Mouse (Mus musculus) embryonic fibroblast, embryonic 13.5 days (primary cell): ENCODE results near the gene Sptbn2. TPM values are rescaled to one million over a fixed set of nuclear protein-coding genes. Genes with fewer than 3 reads are reported as not detected.

Source experiments
- H3K27ac ChIP-seq: 2 replicates; pipeline ENCODE4 v1.5.1; 2012; ENCODE audit warnings: low read length, control low read depth, inconsistent platforms; ENCODE audit not compliant: insufficient read depth
- H3K4me1 ChIP-seq: 2 replicates; pipeline ENCODE4 v1.6.1; 2011; ENCODE audit warnings: low read length; ENCODE audit not compliant: control insufficient read depth, insufficient read depth
- H3K4me3 ChIP-seq: 2 replicates; pipeline ENCODE4 v1.5.1; 2011; ENCODE audit warnings: mild to moderate bottlenecking, control low read depth, low read length; ENCODE audit not compliant: insufficient read depth
- CTCF ChIP-seq: IDR thresholded peaks from 2 replicates; pipeline ENCODE4 v1.5.1; 2011; ENCODE audit warnings: mild to moderate bottlenecking, control low read depth, low read length, moderate library complexity, borderline replicate concordance; ENCODE audit not compliant: insufficient read depth
- POLR2A ChIP-seq: IDR thresholded peaks from 2 replicates; pipeline ENCODE4 v1.6.1; 2011; ENCODE audit warnings: low read depth, mild to moderate bottlenecking, control low read depth, low read length, moderate library complexity
- polyA plus RNA-seq: library from polyadenylated mRNA; stranded (reverse); fragments of >200 nt; gene quantifications from 2 replicates; pipeline ENCODE4 v1.2.4, GENCODE M21; 2011; ENCODE audit warnings: low read depth; ENCODE audit not compliant: missing spikeins, insufficient read length

The Sptbn2 gene
- polyA plus RNA-seq, result not detected in 2 replicates

DNA sequence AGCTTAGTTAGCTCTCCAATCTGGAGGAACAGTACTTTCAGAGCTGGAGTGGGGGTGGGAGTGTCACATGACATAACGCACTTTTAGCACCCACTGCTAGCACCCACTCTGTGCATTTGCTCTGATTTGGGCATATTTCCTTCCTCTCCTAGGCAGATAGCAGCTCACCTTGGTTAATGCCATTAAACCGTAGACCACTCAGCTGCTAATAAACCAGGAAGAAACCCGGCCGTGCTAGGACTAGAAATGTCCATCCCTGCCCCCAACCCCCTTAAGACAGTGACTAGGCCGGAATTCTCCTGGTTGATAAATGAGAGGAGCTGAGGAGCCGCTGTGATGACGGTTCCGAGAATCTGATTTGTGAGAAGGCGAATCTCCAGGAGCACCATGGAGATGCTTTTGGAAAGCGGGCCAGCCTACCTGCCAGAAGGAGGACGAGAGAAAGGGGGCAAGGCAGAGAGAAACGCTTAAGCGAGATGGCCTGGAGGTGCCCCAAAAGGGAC lies at the start of gene Sptbn2:
Gene Sptbn2, plus strand, starts transcription at position 70 of the 503 bp plus-strand sequence.
- Histone ChIP-seq H3K27ac (no peak within 1 kb of the TSS), H3K4me1 (no peaks in the 10 kb centered on the region), H3K4me3 (peak within 1 kb of the TSS; percentile 12; the same call in 1 of the 2 replicates)
- TF ChIP-seq POLR2A, result no peak
- no peak for TF ChIP-seq CTCF

- Histone ChIP-seq H3K27ac (no peak overlapping the region), H3K4me1 (no peaks in the 10 kb centered on the region; the same call in 1 of the 2 replicates), H3K4me3 (no peak overlapping the region)
- TF ChIP-seq CTCF, result no peak
- no peak for TF ChIP-seq POLR2A
Observed at GRCm38 (mm10) chr19:4666815-4667214, 44.2 kb upstream of the Sptbn2 start.

DNA sequence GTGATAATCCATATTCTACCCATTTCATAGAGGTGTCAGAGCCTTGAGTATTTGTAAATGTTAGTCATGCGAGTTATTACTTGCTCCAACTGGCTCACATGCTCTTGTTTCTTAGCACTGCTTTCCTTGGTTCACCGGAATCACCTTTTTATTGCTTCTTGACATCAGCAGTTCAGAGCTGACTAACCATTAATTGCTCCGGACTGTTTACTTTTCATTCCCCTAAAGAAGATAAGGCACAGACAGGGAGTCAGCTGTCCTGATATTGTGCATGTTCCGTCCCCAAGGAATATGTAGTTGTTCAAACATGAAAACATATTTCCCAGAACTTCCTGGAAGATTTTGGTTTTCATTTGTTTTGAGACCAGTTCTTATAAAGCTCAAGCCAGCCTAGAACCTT lies 40.2 kb upstream of the Sptbn2 start:
- Histone ChIP-seq H3K4me3 (no peak overlapping the region), H3K27ac (no peak overlapping the region), H3K4me1 (no peaks in the 10 kb centered on the region)
- no peak for TF ChIP-seq CTCF
- no peak for TF ChIP-seq POLR2A

DNA sequence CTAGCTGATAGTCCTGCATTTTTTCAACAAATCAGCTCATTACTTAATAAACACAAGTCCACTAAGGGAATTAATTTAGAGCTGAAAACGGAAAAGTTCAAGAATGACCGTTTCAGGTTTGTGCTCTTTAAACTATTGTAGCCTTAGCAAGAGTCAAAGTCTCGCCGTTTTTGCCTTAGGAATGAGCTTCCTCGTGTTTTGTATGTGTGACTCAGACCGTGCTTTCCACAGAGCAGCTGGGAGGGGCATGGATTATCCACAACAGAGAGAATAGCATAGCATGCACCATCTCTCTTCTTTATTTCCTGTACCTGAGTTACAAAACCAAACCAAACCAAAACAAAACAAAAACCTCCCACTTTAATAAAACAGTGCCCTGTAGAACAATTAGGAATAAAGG lies 38.6 kb upstream of the Sptbn2 start:
- no peaks in the 10 kb centered on the region for H3K4me1 ChIP-seq
- H3K27ac ChIP-seq, result no peak overlapping the region
- H3K4me3 ChIP-seq, result no peak overlapping the region
- TF ChIP-seq POLR2A (no peak), CTCF (no peak)

GRCm38 (mm10) chr19:4694346-4694745 lies 16.6 kb upstream of the Sptbn2 start:
- no peak for TF ChIP-seq CTCF
- TF ChIP-seq POLR2A, result no peak
- Histone ChIP-seq H3K4me1 (no peaks in the 10 kb centered on the region), H3K4me3 (no peak overlapping the region), H3K27ac (no peak overlapping the region)

DNA sequence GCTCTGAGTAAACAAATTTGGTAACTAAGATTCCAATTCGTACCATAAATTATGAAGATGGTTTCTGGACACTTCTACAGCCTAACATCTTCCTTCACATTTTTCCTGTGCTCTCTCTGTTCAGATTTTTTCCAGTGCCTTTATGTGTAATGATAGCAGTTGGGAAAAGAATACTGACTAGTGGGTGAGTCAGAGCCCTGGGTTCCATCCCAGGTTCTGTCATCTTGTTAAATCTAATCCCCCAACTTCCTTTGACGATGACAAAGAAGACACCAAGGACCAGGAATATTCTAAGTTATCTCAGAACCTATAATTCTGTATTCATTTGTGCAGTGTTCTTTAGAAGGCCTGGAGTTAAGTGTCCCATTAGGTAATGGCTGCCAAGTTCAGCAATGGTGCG lies 13.8 kb upstream of the Sptbn2 start:
- H3K4me3 ChIP-seq, result no peak overlapping the region
- no peak for TF ChIP-seq CTCF
- no peak for TF ChIP-seq POLR2A

GRCm38 (mm10) chr19:4697721-4698120 lies 13.2 kb upstream of the Sptbn2 start:
- Histone ChIP-seq H3K4me1 (no peaks in the 10 kb centered on the region), H3K4me3 (no peak overlapping the region)
- TF ChIP-seq CTCF (no peak), POLR2A (no peak)

More for the DNA sequence above, 13.8 kb upstream of the Sptbn2 start:
- Histone ChIP-seq H3K4me1 (no peaks in the 10 kb centered on the region), H3K27ac (no peak overlapping the region)

GRCm38 (mm10) chr19:4698205-4698677 lies 12.7 kb upstream of the Sptbn2 start, which contains the start of gene Gm960:
Gene Gm960, minus strand, starts transcription at chr19:4698668.
- TF ChIP-seq POLR2A (no peak), CTCF (no peak)
- no peak within 1 kb of the TSS for H3K27ac ChIP-seq
- peak within 1 kb of the TSS; percentile 44 for H3K4me3 ChIP-seq
- H3K4me1 ChIP-seq, result no peaks in the 10 kb centered on the region

More at GRCm38 (mm10) chr19:4697721-4698120, 13.2 kb upstream of the Sptbn2 start:
- no peak overlapping the region for H3K27ac ChIP-seq

GRCm38 (mm10) chr19:4698856-4699255 lies 12.1 kb upstream of the Sptbn2 start:
- no peak overlapping the region for H3K4me3 ChIP-seq
- no peak for TF ChIP-seq POLR2A
- no peak for TF ChIP-seq CTCF

GRCm38 (mm10) chr19:4699821-4700220 lies 11.1 kb upstream of the Sptbn2 start:
- Histone ChIP-seq H3K27ac (no peak overlapping the region), H3K4me3 (no peak overlapping the region), H3K4me1 (no peaks in the 10 kb centered on the region)
- TF ChIP-seq POLR2A, result no peak
- TF ChIP-seq CTCF, result no peak

More at GRCm38 (mm10) chr19:4698856-4699255, 12.1 kb upstream of the Sptbn2 start:
- no peak overlapping the region for H3K27ac ChIP-seq
- H3K4me1 ChIP-seq, result no peaks in the 10 kb centered on the region
